Mouse (Mus musculus) C2C12 (cell line): ENCODE results near the gene Urah.

ENCODE experiments used
- CTCF ChIP-seq: IDR thresholded peaks from one replicate; pipeline ENCODE4 v1.5.1; 2011; ENCODE audit not compliant: control insufficient read depth, insufficient read depth, insufficient read length
- MYOD1 ChIP-seq: IDR thresholded peaks from one replicate; pipeline ENCODE4 v1.6.1; 2011; ENCODE audit warnings: low read depth; ENCODE audit not compliant: control insufficient read depth, insufficient read length

- TF ChIP-seq MYOD1, result no peak
- TF ChIP-seq CTCF, result no peak
Measured at GRCm38 (mm10) chr7:140847755-140848580, 13.2 kb downstream of the Urah start, which contains the start of gene Odf3.
